Mouse (Mus musculus): ENCODE measurements around the gene Fam50b.

DNA sequence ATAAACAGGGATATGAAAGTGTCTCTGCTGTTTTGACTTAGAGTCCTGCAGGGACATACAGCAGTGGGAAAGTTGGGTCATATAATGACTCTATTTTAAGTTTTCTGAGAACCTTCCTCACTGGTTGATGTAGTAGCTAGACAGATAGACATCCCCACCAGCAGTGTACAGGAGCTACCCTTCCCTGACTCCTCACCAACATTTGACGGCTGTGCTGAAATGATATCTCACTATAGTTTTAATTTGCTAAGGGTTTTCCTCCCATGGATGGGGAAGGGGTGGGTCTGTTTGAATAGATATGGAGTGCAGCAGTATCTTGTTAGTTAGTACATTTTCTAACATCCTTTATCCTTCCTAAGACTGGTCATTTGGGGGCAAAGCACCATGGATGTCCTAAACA lies 34.0 kb upstream of the Fam50b start:
- no peak for TF ChIP-seq CTCF (IDR thresholded peaks at IDR 0.05; ENCODE audit: low read depth)
- TF ChIP-seq EP300 (optimal IDR thresholded peaks at IDR 0.05) = no peak

Measured in stomach, postnatal 0 days (tissue).